Mouse (Mus musculus): ENCODE measurements around the gene Papolg. TPM values are rescaled to one million over a fixed set of nuclear protein-coding genes. Genes with fewer than 3 reads are reported as not detected.

Gene Papolg
- polyA plus RNA-seq, 1 experiment, result 3.7 TPM

GRCm38 (mm10) chr11:23855182-23855802, 39.8 kb downstream of the Papolg start:
- DNase-seq, result peak; percentile 63
- Histone ChIP-seq H3K4me1 (ENCODE audit: control insufficient read depth, insufficient read depth, low read length) (no peaks in the 10 kb centered on the region), H3K4me3 (replicated peaks; ENCODE audit: extremely low read depth, low read depth, low read length) (no peak overlapping the region)
- no peak for TF ChIP-seq POLR2A (IDR thresholded peaks at IDR 0.05; ENCODE audit: borderline replicate concordance, extremely low read depth, low read depth, low read length)
- peak; percentile 85 for TF ChIP-seq CTCF (IDR thresholded peaks at IDR 0.05; ENCODE audit: insufficient read depth, low read length)
- 21% methylated on average over 3 of the region's 3 CpGs for WGBS

DNA sequence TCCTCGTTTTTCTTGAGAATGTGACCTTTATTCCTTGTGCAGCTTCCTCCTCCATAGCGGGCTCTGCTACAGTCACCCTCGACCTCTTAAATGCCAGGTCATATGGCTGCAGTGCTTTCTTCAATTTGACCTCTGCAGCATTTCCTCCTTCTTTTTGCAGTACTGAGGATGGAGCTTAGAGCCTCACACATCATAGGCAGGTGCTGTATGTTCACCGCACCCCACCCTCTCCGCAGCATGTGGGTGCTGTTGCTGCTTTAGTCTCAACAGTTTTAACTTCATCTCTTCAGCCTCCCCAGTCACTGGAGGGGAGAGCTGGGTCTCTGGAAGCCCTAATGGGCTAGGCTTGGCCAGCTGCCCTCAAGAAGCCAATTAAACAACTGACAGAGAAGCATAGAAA, 41.7 kb downstream of the Papolg start:
- DNase-seq, result no peak
- no peak overlapping the region for H3K4me3 ChIP-seq (replicated peaks; ENCODE audit: extremely low read depth, low read depth, low read length)
- no peak for TF ChIP-seq POLR2A (IDR thresholded peaks at IDR 0.05; ENCODE audit: borderline replicate concordance, extremely low read depth, low read depth, low read length)
- no peak for TF ChIP-seq CTCF (IDR thresholded peaks at IDR 0.05; ENCODE audit: insufficient read depth, low read length)
- WGBS, result 58% methylated on average over 5 of the region's 5 CpGs
- no peaks in the 10 kb centered on the region for H3K4me1 ChIP-seq (ENCODE audit: control insufficient read depth, insufficient read depth, low read length)

DNA sequence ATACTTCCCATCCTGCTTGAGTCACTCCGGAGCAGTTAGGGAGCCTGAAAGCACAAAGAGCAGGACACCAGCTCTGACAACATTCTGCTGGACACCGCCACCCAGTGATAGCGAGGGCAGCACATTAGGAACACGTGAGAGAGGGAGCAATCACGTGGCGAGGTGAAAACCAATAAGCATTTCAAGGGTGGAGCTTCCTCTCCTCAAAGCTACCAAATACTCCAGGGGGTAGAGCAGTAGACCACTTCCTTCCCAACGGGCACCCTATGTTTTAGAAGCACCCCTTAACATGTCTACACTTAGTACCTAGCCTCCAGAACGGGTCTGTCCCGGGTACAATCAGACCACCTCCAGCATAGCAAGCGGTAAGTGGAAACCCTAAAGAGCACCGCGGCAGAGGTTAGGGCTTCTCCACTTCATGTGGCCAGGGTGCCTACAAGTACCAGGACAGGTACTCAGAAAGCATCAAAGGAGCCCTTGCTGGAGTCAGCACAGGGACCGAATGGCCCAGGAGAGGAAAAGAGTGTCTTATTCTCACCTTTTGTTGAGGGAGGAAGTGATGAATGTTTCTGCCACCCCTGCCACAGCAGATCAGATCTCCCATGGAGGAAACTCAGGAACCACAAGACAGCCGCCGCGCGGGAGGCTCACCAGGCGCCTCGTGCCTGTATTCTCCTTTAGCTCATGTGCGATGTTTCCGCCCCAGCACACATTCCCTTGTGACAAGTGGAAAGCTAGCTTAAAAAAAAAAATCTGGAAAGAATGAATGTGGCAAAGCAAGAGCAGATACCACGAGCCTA, 48.8 kb downstream of the Papolg start:
- Histone ChIP-seq H3K4me3 (replicated peaks; ENCODE audit: extremely low read depth, low read depth, low read length) (peak overlapping the region; percentile 3), H3K4me1 (ENCODE audit: control insufficient read depth, insufficient read depth, low read length) (no peaks in the 10 kb centered on the region)
- DNase-seq, result no peak
- no peak for TF ChIP-seq POLR2A (IDR thresholded peaks at IDR 0.05; ENCODE audit: borderline replicate concordance, extremely low read depth, low read depth, low read length)
- TF ChIP-seq CTCF (IDR thresholded peaks at IDR 0.05; ENCODE audit: insufficient read depth, low read length), result no peak
- WGBS, result 51% methylated on average over 22 of the region's 22 CpGs

- no peak for TF ChIP-seq POLR2A (IDR thresholded peaks at IDR 0.05; ENCODE audit: borderline replicate concordance, extremely low read depth, low read depth, low read length)
- TF ChIP-seq CTCF (IDR thresholded peaks at IDR 0.05; ENCODE audit: insufficient read depth, low read length), result no peak
- H3K4me3 ChIP-seq (replicated peaks; ENCODE audit: extremely low read depth, low read depth, low read length), result no peak overlapping the region
- DNase-seq, result no peak
- WGBS, result 57% methylated on average over 3 of the region's 3 CpGs
- no peaks in the 10 kb centered on the region for H3K4me1 ChIP-seq (ENCODE audit: control insufficient read depth, insufficient read depth, low read length)
These were observed 71.8 kb downstream of the Papolg start for GRCm38 (mm10) chr11:23823244-23823643.

- 85% methylated on average over 2 of the region's 2 CpGs for WGBS
- DNase-seq, result no peak
- TF ChIP-seq CTCF (IDR thresholded peaks at IDR 0.05; ENCODE audit: insufficient read depth, low read length) (no peak), POLR2A (IDR thresholded peaks at IDR 0.05; ENCODE audit: borderline replicate concordance, extremely low read depth, low read depth, low read length) (no peak)
- H3K4me3 ChIP-seq (replicated peaks; ENCODE audit: extremely low read depth, low read depth, low read length), result no peak overlapping the region
- H3K4me1 ChIP-seq (ENCODE audit: control insufficient read depth, insufficient read depth, low read length), result no peaks in the 10 kb centered on the region
These were observed 73.4 kb downstream of the Papolg start for GRCm38 (mm10) chr11:23821652-23822051.

- no peak for DNase-seq
- no peak overlapping the region for H3K4me3 ChIP-seq (replicated peaks; ENCODE audit: extremely low read depth, low read depth, low read length)
- no peak for TF ChIP-seq CTCF (IDR thresholded peaks at IDR 0.05; ENCODE audit: insufficient read depth, low read length)
- TF ChIP-seq POLR2A (IDR thresholded peaks at IDR 0.05; ENCODE audit: borderline replicate concordance, extremely low read depth, low read depth, low read length), result no peak
- 58% methylated on average over 2 of the region's 2 CpGs for WGBS
- H3K4me1 ChIP-seq (ENCODE audit: control insufficient read depth, insufficient read depth, low read length), result no peaks in the 10 kb centered on the region
These were observed 74.1 kb downstream of the Papolg start for GRCm38 (mm10) chr11:23820977-23821376.

- no peak overlapping the region for H3K4me3 ChIP-seq (replicated peaks; ENCODE audit: extremely low read depth, low read depth, low read length)
- TF ChIP-seq CTCF (IDR thresholded peaks at IDR 0.05; ENCODE audit: insufficient read depth, low read length) (no peak), POLR2A (IDR thresholded peaks at IDR 0.05; ENCODE audit: borderline replicate concordance, extremely low read depth, low read depth, low read length) (no peak)
- 69% methylated on average over 1 of the region's 1 CpGs for WGBS
- H3K4me1 ChIP-seq (ENCODE audit: control insufficient read depth, insufficient read depth, low read length), result no peaks in the 10 kb centered on the region
- no peak for DNase-seq
These were observed 76.3 kb downstream of the Papolg start for GRCm38 (mm10) chr11:23818745-23819144.

Other genes with a start within 250 kb of the Papolg start
- 1.6 and 3.5 TPM in 2 replicates for gene Pus10, start 229.6 kb downstream of the Papolg start, polyA plus RNA-seq (2012; rRNA removed)
- gene Pex13, start 229.3 kb downstream of the Papolg start, polyA plus RNA-seq (2012; rRNA removed), result 4.3 and 5.1 TPM in 2 replicates
- gene Rel, start 124.3 kb downstream of the Papolg start, polyA plus RNA-seq (2012; rRNA removed), result 2.5 and 4.1 TPM in 2 replicates
- gene A830031A19Rik, start 179.8 kb upstream of the Papolg start, polyA plus RNA-seq (2012; rRNA removed), result not detected in 2 replicates
- 0.96 and 1.5 TPM in 2 replicates for gene Bcl11a, start 182.8 kb upstream of the Papolg start, polyA plus RNA-seq (2012; rRNA removed)